ENCODE assay signal across 27 mouse cellular contexts in the genomic region with DNA sequence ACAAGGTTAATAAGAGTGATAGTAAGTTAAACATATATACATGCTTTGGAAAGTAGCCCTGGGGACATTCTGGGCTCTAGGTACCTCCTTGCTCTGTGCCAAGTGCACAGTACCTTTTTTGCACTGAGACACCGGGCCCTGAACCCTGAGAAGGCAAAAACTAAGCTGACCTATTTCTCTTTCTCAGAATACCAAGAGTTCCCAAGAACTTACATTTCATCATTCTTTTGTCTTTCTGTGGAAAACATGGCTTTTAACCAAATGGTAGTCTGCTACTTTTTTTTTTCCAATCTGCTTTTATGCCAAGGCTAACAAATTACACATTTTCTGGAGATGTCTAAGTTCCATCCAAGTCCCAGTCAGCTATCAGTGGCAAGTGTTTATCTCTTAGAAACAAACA.
A peak's percentile ranks its signal among the peaks of the same experiment; 100 is the strongest.
DNase-seq lines count a peak whose midpoint lies in the region; ATAC-seq and TF ChIP-seq lines count a peak whose summit lies in the region.
"Had no signal": no experiment of that assay in that cellular context is flagged by ENCODE, and none has a peak within 500 bp of the region (broad histone marks: within the 10 kb centered on the region; RNA-seq: fewer than 3 reads in every experiment).

No protein-coding gene starts in this region.

- ATAC-seq in kidney, embryonic 16.5 days (ENCODE audit: low FRiP score, low TSS enrichment): no peak
- ATAC-seq: CD4-positive, CD25-positive, alpha-beta regulatory T cell, adult 4 months; forebrain, embryonic 14.5 days had no signal

- H3K27me3 ChIP-seq in kidney, adult 2 months (replicated peaks; ENCODE audit: control insufficient read depth, insufficient read depth, low read length): no peaks in the 10 kb centered on the region
- H3K27me3 ChIP-seq in kidney, embryonic 16.5 days (ENCODE audit: insufficient read depth, low read length): no peaks in the 10 kb centered on the region
- H3K27me3 ChIP-seq: CH12.LX; embryonic facial prominence, embryonic 13.5 days; embryonic facial prominence, embryonic 15.5 days had no signal

- intact Hi-C loops in heart, postnatal 10 days (cut with DNase I): no loop called here

- H3K4me2 ChIP-seq in kidney, embryonic 16.5 days (replicated peaks; ENCODE audit: low read depth, low read length): no peak overlapping the region
- H3K4me2 ChIP-seq: embryonic facial prominence, embryonic 13.5 days; embryonic facial prominence, embryonic 15.5 days; forebrain, embryonic 12.5 days had no signal

- 38% methylated on average over 1 of the region's 1 CpGs for WGBS in kidney, adult 2 months
- 75% methylated on average over 1 of the region's 1 CpGs for WGBS in kidney, embryonic 16.5 days

- TF ChIP-seq CTCF in kidney, adult 2 months (conservative IDR thresholded peaks at IDR 0.05; ENCODE audit: insufficient read depth, insufficient read length, low read depth, low read length): no peak

- DNase-seq in heart, adult 11 months: peak; percentile 45
- no peak for DNase-seq in heart, postnatal 10 days
- peak; percentile 52 for DNase-seq in kidney, adult 2 months
- no peak for DNase-seq in kidney, adult 18-20 months
- no peak for DNase-seq in kidney, postnatal 4 days
- peak; percentile 65 for DNase-seq in Muller cell, postnatal 12 days (ENCODE audit: inconsistent ontology term)
- DNase-seq: adrenal gland, adult 2 months; adrenal gland, postnatal 10 days; adrenal gland, postnatal 25 days; B cell, adult 2 months; cerebellum, adult 11 months; cerebellum, adult 18-20 months; cerebellum, adult 8-10 months; cerebellum, adult 9-11 months; cerebellum, postnatal 14 days; cerebellum, postnatal 36 days; embryo, embryonic 11 days had no signal

- no peak overlapping the region for H3K9ac ChIP-seq in kidney, embryonic 16.5 days (replicated peaks; ENCODE audit: low read length)
- H3K9ac ChIP-seq: embryonic facial prominence, embryonic 13.5 days; embryonic facial prominence, embryonic 15.5 days; forebrain, embryonic 12.5 days had no signal

- H3K9me3 ChIP-seq in kidney, embryonic 16.5 days (ENCODE audit: low read length): no peaks in the 10 kb centered on the region
- H3K9me3 ChIP-seq: embryonic facial prominence, embryonic 13.5 days; embryonic facial prominence, embryonic 15.5 days; forebrain, embryonic 10.5 days; forebrain, embryonic 12.5 days; G1E had no signal

- H3K4me3 ChIP-seq in kidney, adult 2 months (ENCODE audit: insufficient read depth, low read depth, low read length): no peak overlapping the region
- no peak overlapping the region for H3K4me3 ChIP-seq in kidney, embryonic 16.5 days (ENCODE audit: low read length)
- H3K4me3 ChIP-seq: embryonic facial prominence, embryonic 13.5 days; embryonic facial prominence, embryonic 15.5 days; erythroblast, embryonic 14.5 days; forebrain, embryonic 10.5 days; forebrain, embryonic 12.5 days had no signal

- no peaks in the 10 kb centered on the region for H3K36me3 ChIP-seq in kidney, adult 2 months (ENCODE audit: control insufficient read depth, insufficient read depth, low read length)
- no peaks in the 10 kb centered on the region for H3K36me3 ChIP-seq in kidney, embryonic 16.5 days (ENCODE audit: insufficient read depth, low read length)
- H3K36me3 ChIP-seq: embryonic facial prominence, embryonic 13.5 days; embryonic facial prominence, embryonic 15.5 days; forebrain, embryonic 10.5 days; forebrain, embryonic 12.5 days; G1E had no signal

- peaks cover 2% of the 10 kb centered on the region; the same call in 1 of the 2 replicates for H3K4me1 ChIP-seq in kidney, adult 2 months (ENCODE audit: control insufficient read depth, insufficient read depth, low read length)
- no peaks in the 10 kb centered on the region; the same call in 1 of the 2 replicates for H3K4me1 ChIP-seq in kidney, embryonic 16.5 days (ENCODE audit: insufficient read depth, low read length)
- H3K4me1 ChIP-seq: embryonic facial prominence, embryonic 13.5 days; embryonic facial prominence, embryonic 15.5 days; forebrain, embryonic 10.5 days; forebrain, embryonic 12.5 days had no signal

- H3K27ac ChIP-seq in kidney, adult 2 months (ENCODE audit: insufficient read depth, low read depth, low read length): no peak overlapping the region
- H3K27ac ChIP-seq in kidney, embryonic 16.5 days (ENCODE audit: low read length): peak overlapping the region; percentile 66; the same call in 1 of the 2 replicates
- H3K27ac ChIP-seq: embryonic facial prominence, embryonic 13.5 days; embryonic facial prominence, embryonic 15.5 days; forebrain, embryonic 10.5 days; forebrain, embryonic 12.5 days had no signal

- no peak for TF ChIP-seq POLR2A in kidney, adult 2 months (IDR thresholded peaks at IDR 0.05; ENCODE audit: low read depth, low read length)

Comparison
In these comparisons a context has a peak if more than half of its experiments do, and no peak if none do; other contexts are left out.
1. DNase-seq: peak in heart, adult 11 months (single experiment), kidney, adult 2 months (single experiment) and Muller cell, postnatal 12 days (single experiment); none in heart, postnatal 10 days (0 of 2), kidney, adult 18-20 months (single experiment) and kidney, postnatal 4 days (0 of 2).